Mouse (Mus musculus): ENCODE measurements around the gene Dlgap1.
"Not testable (repeated sequence)": the region's sequence is repeated elsewhere in the genome, so short reads cannot be mapped to it uniquely, and the experiment has no call there.

Gene Dlgap1

GRCm38 (mm10) chr17:70802022-70802421 lies 833.1 kb downstream of the Dlgap1 start:
- no peak for DNase-seq (ENCODE audit: low read depth, low spot score)

- no peak for DNase-seq (ENCODE audit: low read depth, low spot score)
Observed at GRCm38 (mm10) chr17:70805866-70806265, 837.0 kb downstream of the Dlgap1 start.

GRCm38 (mm10) chr17:70806600-70806999 lies 837.7 kb downstream of the Dlgap1 start:
- DNase-seq (ENCODE audit: low read depth, low spot score) = no peak

- DNase-seq (ENCODE audit: low read depth, low spot score) = no peak
Observed at GRCm38 (mm10) chr17:70807885-70808284, 839.0 kb downstream of the Dlgap1 start.

GRCm38 (mm10) chr17:70808837-70809236 lies 840.0 kb downstream of the Dlgap1 start:
- DNase-seq (ENCODE audit: low read depth, low spot score) = no peak

- DNase-seq (ENCODE audit: low read depth, low spot score) = no peak
Observed at GRCm38 (mm10) chr17:70809776-70810175, 840.9 kb downstream of the Dlgap1 start.

GRCm38 (mm10) chr17:70810795-70811194 lies 841.9 kb downstream of the Dlgap1 start:
- DNase-seq (ENCODE audit: low read depth, low spot score) = no peak

- no peak for DNase-seq (ENCODE audit: low read depth, low spot score)
Observed at GRCm38 (mm10) chr17:70815001-70815400, 846.1 kb downstream of the Dlgap1 start.

GRCm38 (mm10) chr17:70817862-70818451 lies 849.1 kb downstream of the Dlgap1 start:
- no peak for DNase-seq (ENCODE audit: low read depth, low spot score)

- no peak for DNase-seq (ENCODE audit: low read depth, low spot score)
Observed at GRCm38 (mm10) chr17:70823083-70823482, 854.2 kb downstream of the Dlgap1 start.

GRCm38 (mm10) chr17:70826227-70826626 lies 857.4 kb downstream of the Dlgap1 start:
- DNase-seq (ENCODE audit: low read depth, low spot score) = no peak

GRCm38 (mm10) chr17:70827463-70828179 lies 858.7 kb downstream of the Dlgap1 start:
- not testable (repeated sequence) for DNase-seq (ENCODE audit: low read depth, low spot score)

- DNase-seq (ENCODE audit: low read depth, low spot score) = no peak
Observed at GRCm38 (mm10) chr17:70828180-70828528, 859.3 kb downstream of the Dlgap1 start.

- DNase-seq (ENCODE audit: low read depth, low spot score) = no peak
Observed at GRCm38 (mm10) chr17:70828569-70828968, 859.7 kb downstream of the Dlgap1 start.

- no peak for DNase-seq (ENCODE audit: low read depth, low spot score)
Observed at GRCm38 (mm10) chr17:70829217-70829616, 860.3 kb downstream of the Dlgap1 start.

- no peak for DNase-seq (ENCODE audit: low read depth, low spot score)
Observed at GRCm38 (mm10) chr17:70829943-70830715, 861.3 kb downstream of the Dlgap1 start.

- DNase-seq (ENCODE audit: low read depth, low spot score) = no peak
Observed at GRCm38 (mm10) chr17:70831591-70831990, 862.7 kb downstream of the Dlgap1 start.

GRCm38 (mm10) chr17:70832544-70832943 lies 863.7 kb downstream of the Dlgap1 start:
- DNase-seq (ENCODE audit: low read depth, low spot score) = no peak

GRCm38 (mm10) chr17:70834430-70834965 lies 865.6 kb downstream of the Dlgap1 start:
- DNase-seq (ENCODE audit: low read depth, low spot score) = peak; percentile 48

- peak; percentile 47 for DNase-seq (ENCODE audit: low read depth, low spot score)
Observed at GRCm38 (mm10) chr17:70835071-70835790, 866.4 kb downstream of the Dlgap1 start.

GRCm38 (mm10) chr17:70836820-70837219 lies 867.9 kb downstream of the Dlgap1 start:
- DNase-seq (ENCODE audit: low read depth, low spot score) = no peak

- not testable (repeated sequence) for DNase-seq (ENCODE audit: low read depth, low spot score)
Observed at GRCm38 (mm10) chr17:70837474-70837873, 868.6 kb downstream of the Dlgap1 start.

Measured in CD4-positive, CD25-positive, alpha-beta regulatory T cell, adult 2 months (primary cell).